Mouse (Mus musculus): ENCODE results near the gene Tut1. TPM values are rescaled to one million over a fixed set of nuclear protein-coding genes. Genes with fewer than 3 reads are reported as not detected.

Tut1 gene
- polyA plus RNA-seq, 1 experiment = 20.7 TPM

- no peak for DNase-seq (ENCODE audit: low read depth)
Observed at GRCm38 (mm10) chr19:8982303-8983149, 28.9 kb downstream of the Tut1 start.

- no peak for DNase-seq (ENCODE audit: low read depth)
Observed at GRCm38 (mm10) chr19:8983150-8983650, 29.6 kb downstream of the Tut1 start.

- no peak for DNase-seq (ENCODE audit: low read depth)
Observed at GRCm38 (mm10) chr19:8984255-8984868, 30.7 kb downstream of the Tut1 start.

GRCm38 (mm10) chr19:8985891-8986290, 32.2 kb downstream of the Tut1 start:
- DNase-seq (ENCODE audit: low read depth) = no peak

- no peak for DNase-seq (ENCODE audit: low read depth)
Observed at GRCm38 (mm10) chr19:8987816-8988215, 34.2 kb downstream of the Tut1 start.

- DNase-seq (ENCODE audit: low read depth) = no peak
Observed at GRCm38 (mm10) chr19:8988346-8989065, 34.9 kb downstream of the Tut1 start.

- DNase-seq (ENCODE audit: low read depth) = no peak
Observed at GRCm38 (mm10) chr19:8989066-8989566, 35.5 kb downstream of the Tut1 start, which contains the start of gene Ahnak. Gene Ahnak, plus strand, starts transcription at chr19:8989284.

- DNase-seq (ENCODE audit: low read depth) = no peak
Observed at GRCm38 (mm10) chr19:8989567-8990431, 36.2 kb downstream of the Tut1 start.

GRCm38 (mm10) chr19:8990432-8991102, 36.9 kb downstream of the Tut1 start:
- no peak for DNase-seq (ENCODE audit: low read depth)

- no peak for DNase-seq (ENCODE audit: low read depth)
Observed at GRCm38 (mm10) chr19:8991245-8991870, 37.7 kb downstream of the Tut1 start.

- DNase-seq (ENCODE audit: low read depth) = peak; percentile 97
Observed at GRCm38 (mm10) chr19:8991871-8992735, 38.5 kb downstream of the Tut1 start.

GRCm38 (mm10) chr19:8992769-8993624, 39.4 kb downstream of the Tut1 start:
- no peak for DNase-seq (ENCODE audit: low read depth)

GRCm38 (mm10) chr19:8993625-8993912, 39.9 kb downstream of the Tut1 start:
- no peak for DNase-seq (ENCODE audit: low read depth)

- peak; percentile 85 for DNase-seq (ENCODE audit: low read depth)
Observed at GRCm38 (mm10) chr19:8994813-8995607, 41.4 kb downstream of the Tut1 start.

- no peak for DNase-seq (ENCODE audit: low read depth)
Observed at GRCm38 (mm10) chr19:8996601-8997000, 43.0 kb downstream of the Tut1 start.

- peak; percentile 90 for DNase-seq (ENCODE audit: low read depth)
Observed at GRCm38 (mm10) chr19:8997546-8997945, 43.9 kb downstream of the Tut1 start.

- DNase-seq (ENCODE audit: low read depth) = no peak
Observed at GRCm38 (mm10) chr19:8998546-8998945, 44.9 kb downstream of the Tut1 start.

Data from gonadal fat pad, adult 2 months (tissue).